Mouse (Mus musculus) liver, embryonic 14.5 days (tissue): Measurements from ENCODE around the gene Btla. TPM values are rescaled to one million over a fixed set of nuclear protein-coding genes. Genes with fewer than 3 reads are reported as not detected.

ENCODE experiments used
- ATAC-seq: fragments of 200-750 bp; cut with Nextera tagmentation; 2 replicates; pipeline ENCODE4 v1.8.0; 2017; ENCODE audit warnings: moderate number of reproducible peaks, mild to moderate bottlenecking, moderate library complexity; ENCODE audit not compliant: insufficient read depth
- DNase-seq, 3 experiments: peaks; one replicate each; pipeline ENCODE4 v3.0.0-alpha.2; 2012 to 2013; ENCODE audit warnings: low read depth in 3 of 3, low spot score in 3 of 3
- H3K27ac ChIP-seq: fragments of 300-500 bp; sonication (generic); 2 replicates; pipeline ENCODE4 v1.5.1; 2014; ENCODE audit warnings: moderate library complexity, mild to moderate bottlenecking, control low read depth, inconsistent platforms
- H3K27me3 ChIP-seq: fragments of 300-500 bp; sonication (generic); 2 replicates; pipeline ENCODE4 v1.6.1; 2014; ENCODE audit warnings: mild to moderate bottlenecking, low read length, moderate library complexity; ENCODE audit not compliant: control insufficient read depth, insufficient read depth
- H3K36me3 ChIP-seq: fragments of 300-500 bp; sonication (generic); replicated peaks from 2 replicates; pipeline ENCODE4 v1.6.1; 2014; ENCODE audit warnings: low read depth; ENCODE audit not compliant: control insufficient read depth, insufficient read depth
- H3K4me1 ChIP-seq, 2 experiments: fragments of 200-500 bp in 1 of 2; fragments of 300-500 bp in 1 of 2; sonication (generic) in 1 of 2; replicated peaks; 2 replicates each; pipeline ENCODE4 v1.6.1; 2012 to 2014; ENCODE audit warnings: antibody characterized with exemption in 1 of 2, inconsistent platforms in 1 of 2, low read length in 1 of 2; ENCODE audit not compliant: control insufficient read depth in 2 of 2, insufficient read depth in 2 of 2
- H3K4me2 ChIP-seq: fragments of 300-500 bp; sonication (generic); 2 replicates; pipeline ENCODE4 v1.6.1; 2014; ENCODE audit warnings: low read depth, mild to moderate bottlenecking, control low read depth, moderate library complexity
- H3K4me3 ChIP-seq, 2 experiments: fragments of 200-500 bp in 1 of 2; fragments of 300-500 bp in 1 of 2; sonication (generic) in 1 of 2; 2 replicates each; pipeline ENCODE4 v1.5.1; 2012 to 2014; ENCODE audit warnings: low read depth in 2 of 2, low read length in 2 of 2, mild to moderate bottlenecking in 2 of 2, control low read depth in 1 of 2, inconsistent platforms in 1 of 2, moderate library complexity in 1 of 2; ENCODE audit not compliant: insufficient read depth in 1 of 2
- H3K9ac ChIP-seq: fragments of 300-500 bp; sonication (generic); replicated peaks from 2 replicates; pipeline ENCODE4 v1.6.1; 2014; ENCODE audit warnings: mild to moderate bottlenecking, control low read depth, moderate library complexity
- H3K9me3 ChIP-seq: fragments of 300-500 bp; sonication (generic); 2 replicates; pipeline ENCODE4 v1.6.1; 2016; ENCODE audit warnings: low read length, mixed read lengths; ENCODE audit not compliant: control insufficient read depth
- CTCF ChIP-seq: IDR thresholded peaks from 2 replicates; pipeline ENCODE4 v1.5.1; 2016; ENCODE audit warnings: antibody characterized with exemption, low read depth, control low read depth
- EP300 ChIP-seq: IDR thresholded peaks from 2 replicates; pipeline ENCODE4 v1.6.1; 2016; ENCODE audit warnings: antibody characterized with exemption, low read depth
- WGBS: fragments of 180-500 bp; shearing (Covaris S2); extraction: QIAGEN DNeasy Blood & Tissue Kit; methylation state at CpG from one replicate; pipeline ENCODE4 v1.1.7; 2014; ENCODE audit not compliant: insufficient replicate concordance; 5-methylcytosine and 5-hydroxymethylcytosine counted together
- polyA plus RNA-seq, 2 experiments: library from polyadenylated mRNA; depleted of rRNA in 1 of 2; stranded (reverse) in 1 of 2; unstranded in 1 of 2; fragments of >200 nt; fragmentation: Nextera tagmentation in 1 of 2; extraction: Ambion mirVana in 1 of 2; gene quantifications; 2 replicates each; pipeline versions ENCODE4 v1.2.1 to v1.2.3; 2012 to 2014

Btla gene
- polyA plus RNA-seq, 2 experiments = 0.32 to 0.42 TPM

GRCm38 (mm10) chr16:45201395-45201794 is 22.7 kb upstream of the Btla start:
- TF ChIP-seq CTCF = no peak
- Histone ChIP-seq H3K9ac (no peak overlapping the region), H3K27ac (no peak overlapping the region), H3K9me3 (no peaks in the 10 kb centered on the region), H3K4me3 (no peak overlapping the region), H3K27me3 (no peaks in the 10 kb centered on the region), H3K4me2 (no peak overlapping the region), H3K36me3 (no peaks in the 10 kb centered on the region), H3K4me1 (no peaks in the 10 kb centered on the region)
- no peak for DNase-seq
- ATAC-seq = no peak
- 41% methylated on average over 2 of the region's 2 CpGs for WGBS

- H3K36me3 ChIP-seq = no peaks in the 10 kb centered on the region
- no peaks in the 10 kb centered on the region for H3K27me3 ChIP-seq
- H3K9me3 ChIP-seq = no peaks in the 10 kb centered on the region
- H3K4me1 ChIP-seq = no peaks in the 10 kb centered on the region
- no peak overlapping the region for H3K4me3 ChIP-seq
- no peak overlapping the region for H3K4me2 ChIP-seq
- no peak overlapping the region for H3K27ac ChIP-seq
- H3K9ac ChIP-seq = no peak overlapping the region
- DNase-seq = no peak
- 36% methylated on average over 4 of the region's 4 CpGs for WGBS
- ATAC-seq = no peak
- TF ChIP-seq EP300 (no peak), CTCF (no peak)
These were observed 19.7 kb upstream of the Btla start for GRCm38 (mm10) chr16:45204438-45204837.

- no peak overlapping the region for H3K4me2 ChIP-seq
- ATAC-seq (no peak), DNase-seq (no peak)
- no peaks in the 10 kb centered on the region for H3K9me3 ChIP-seq
- TF ChIP-seq CTCF (no peak), EP300 (no peak)
- no peak overlapping the region for H3K9ac ChIP-seq
- WGBS = 31% methylated on average over 12 of the region's 12 CpGs
- H3K27me3 ChIP-seq = no peaks in the 10 kb centered on the region
- H3K27ac ChIP-seq = no peak overlapping the region
- H3K4me1 ChIP-seq = no peaks in the 10 kb centered on the region
- no peaks in the 10 kb centered on the region for H3K36me3 ChIP-seq
- no peak overlapping the region for H3K4me3 ChIP-seq
These were observed 19.1 kb upstream of the Btla start for GRCm38 (mm10) chr16:45204859-45205670.

GRCm38 (mm10) chr16:45222016-45222415 is 2.1 kb upstream of the Btla start:
- no peak overlapping the region for H3K9ac ChIP-seq
- no peak overlapping the region for H3K27ac ChIP-seq
- no peaks in the 10 kb centered on the region for H3K9me3 ChIP-seq
- no peaks in the 10 kb centered on the region for H3K27me3 ChIP-seq
- WGBS = 49% methylated on average over 2 of the region's 2 CpGs
- no peak overlapping the region for H3K4me2 ChIP-seq
- ATAC-seq = no peak
- TF ChIP-seq CTCF (no peak), EP300 (no peak)
- H3K4me3 ChIP-seq = no peak overlapping the region
- DNase-seq = no peak
- no peaks in the 10 kb centered on the region for H3K36me3 ChIP-seq
- no peaks in the 10 kb centered on the region for H3K4me1 ChIP-seq

- no peaks in the 10 kb centered on the region for H3K4me1 ChIP-seq
- H3K27me3 ChIP-seq = no peaks in the 10 kb centered on the region
- no peak for DNase-seq
- H3K4me3 ChIP-seq = no peak overlapping the region
- H3K27ac ChIP-seq = no peak overlapping the region
- 13% methylated on average over 3 of the region's 3 CpGs for WGBS
- no peak overlapping the region for H3K9ac ChIP-seq
- TF ChIP-seq EP300 = no peak
- TF ChIP-seq CTCF = no peak
- no peak overlapping the region for H3K4me2 ChIP-seq
- no peak for ATAC-seq
- no peaks in the 10 kb centered on the region for H3K9me3 ChIP-seq
- H3K36me3 ChIP-seq = no peaks in the 10 kb centered on the region
These were observed 1.3 kb upstream of the Btla start for GRCm38 (mm10) chr16:45222771-45223170.
